Comparison of ENCODE assay signal across 8 mouse cellular contexts in genomic region chr14:20576179-20576578, GRCm38 (mm10). TPM values are rescaled to one million over a fixed set of nuclear protein-coding genes. Genes with fewer than 3 reads are reported as not detected.
DNase-seq lines count a peak whose midpoint lies in the region; ATAC-seq lines count a peak whose summit lies in the region.

No protein-coding gene starts in this region.

- no peaks in the 10 kb centered on the region for H3K4me1 ChIP-seq in embryonic facial prominence, embryonic 10.5 days
- no peaks in the 10 kb centered on the region for H3K4me1 ChIP-seq in lung, embryonic 16.5 days (replicated peaks; ENCODE audit: control insufficient read depth, insufficient read depth, low read length)

- WGBS in embryonic facial prominence, embryonic 10.5 days, result 56% methylated on average over 7 of the region's 7 CpGs
- 52% methylated on average over 7 of the region's 7 CpGs for WGBS in lung, embryonic 16.5 days

- DNase-seq in CD8-positive naive resting alpha-beta T cell, adult 2 months (ENCODE audit: low read depth in 2 of 2, low spot score in 2 of 2), result peak; percentile 58 to 74
- DNase-seq in adrenal gland, adult 2 months, result peak; percentile 77
- DNase-seq in embryonic facial prominence, embryonic 10.5 days (ENCODE audit: low spot score), result peak; percentile 53
- peak; percentile 44 to 72 for DNase-seq in heart, adult 9 months (ENCODE audit: low spot score in 2 of 2)
- peak; percentile 75 to 86 for DNase-seq in kidney, postnatal 36 days
- peak; percentile 84 for DNase-seq in retina, embryonic 14.5 days (ENCODE audit: low spot score)
- peak; percentile 83 for DNase-seq in thymus, postnatal 4 days

- no peak overlapping the region for H3K4me3 ChIP-seq in embryonic facial prominence, embryonic 10.5 days
- H3K4me3 ChIP-seq in lung, embryonic 16.5 days (ENCODE audit: low read length), result no peak overlapping the region

- no peak overlapping the region for H3K27ac ChIP-seq in embryonic facial prominence, embryonic 10.5 days (replicated peaks)
- H3K27ac ChIP-seq in lung, embryonic 16.5 days (ENCODE audit: low read length), result no peak overlapping the region

- no peaks in the 10 kb centered on the region for H3K27me3 ChIP-seq in embryonic facial prominence, embryonic 10.5 days (replicated peaks; ENCODE audit: low read depth, poor library complexity, severe bottlenecking)
- H3K27me3 ChIP-seq in lung, embryonic 16.5 days (ENCODE audit: control insufficient read depth, insufficient read depth, low read depth, low read length), result no peaks in the 10 kb centered on the region

- H3K4me2 ChIP-seq in lung, embryonic 16.5 days (ENCODE audit: low read depth, low read length), result no peak overlapping the region

- no peak overlapping the region for H3K9ac ChIP-seq in lung, embryonic 16.5 days (ENCODE audit: low read length)

- ATAC-seq in lung, embryonic 16.5 days (ENCODE audit: low read depth), result 0 out of 2 replicates have a peak, but pooled peaks have one; percentile 36

- no peaks in the 10 kb centered on the region for H3K9me3 ChIP-seq in embryonic facial prominence, embryonic 10.5 days
- H3K9me3 ChIP-seq in lung, embryonic 16.5 days (ENCODE audit: control insufficient read depth, low read length), result no peaks in the 10 kb centered on the region

- peaks cover 65% of the 10 kb centered on the region for H3K36me3 ChIP-seq in embryonic facial prominence, embryonic 10.5 days (replicated peaks)
- H3K36me3 ChIP-seq in lung, embryonic 16.5 days (ENCODE audit: control insufficient read depth, insufficient read depth, low read length), result peaks cover 4% of the 10 kb centered on the region; the same call in 1 of the 2 replicates

RNA-seq across cellular contexts. Expression of gene Ppp3cb, which starts 29.8 kb away (rescaled TPM):
- total RNA-seq in adrenal gland, adult 2 months (2021), result 10 to 100 TPM; 55.2 to 71.6 TPM
- polyA plus RNA-seq in adrenal gland, adult 2 months (2012; rRNA removed), result 2.1 and 2.8 TPM in 2 replicates
- polyA plus RNA-seq in embryonic facial prominence, embryonic 10.5 days (2016; fragmentation: Nextera tagmentation; extraction: Ambion mirVana), result 43.4 and 46.3 TPM in 2 replicates
- polyA plus RNA-seq in lung, embryonic 16.5 days (2015; fragmentation: Nextera tagmentation; extraction: Ambion mirVana), result 34.2 and 39.0 TPM in 2 replicates
